Mouse (Mus musculus) T-helper 1 cell (primary cell): ENCODE measurements at regions not wholly inside any gene's neighbourhood (a gene's known extent, or its start where the extent isn't known, plus 50 kb on each side); places are given as distances from the start of the nearest gene placed in this dataset.

Experiments
- in situ Hi-C: fragments of 300-600 bp; cut with MboI, MseI; formaldehyde crosslinking; loops from one replicate; pipeline ENCODE4 v1.15.1; 2025; ENCODE audit warnings: high pct_unique_total_duplicates

DNA sequence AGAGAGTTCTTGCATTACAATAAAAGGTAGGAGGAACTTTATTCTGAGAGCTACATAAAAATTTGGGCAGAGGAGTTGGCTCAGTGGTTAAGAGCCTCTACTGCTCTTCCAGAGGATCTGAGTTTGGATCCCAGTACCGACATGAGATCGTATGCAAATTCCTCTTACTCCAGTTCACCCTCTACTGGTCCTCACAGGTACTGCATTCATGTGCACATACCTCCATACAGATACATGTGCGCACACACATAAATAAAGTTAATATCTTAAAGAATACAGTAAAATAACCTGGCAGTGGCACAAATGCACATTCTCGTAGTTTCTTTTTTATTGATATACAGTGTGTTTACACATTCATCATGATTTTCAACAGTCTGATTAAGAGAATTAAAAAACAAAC lies 232.4 kb downstream of the Vps13c start:
- in situ Hi-C loops: no loop called here

DNA sequence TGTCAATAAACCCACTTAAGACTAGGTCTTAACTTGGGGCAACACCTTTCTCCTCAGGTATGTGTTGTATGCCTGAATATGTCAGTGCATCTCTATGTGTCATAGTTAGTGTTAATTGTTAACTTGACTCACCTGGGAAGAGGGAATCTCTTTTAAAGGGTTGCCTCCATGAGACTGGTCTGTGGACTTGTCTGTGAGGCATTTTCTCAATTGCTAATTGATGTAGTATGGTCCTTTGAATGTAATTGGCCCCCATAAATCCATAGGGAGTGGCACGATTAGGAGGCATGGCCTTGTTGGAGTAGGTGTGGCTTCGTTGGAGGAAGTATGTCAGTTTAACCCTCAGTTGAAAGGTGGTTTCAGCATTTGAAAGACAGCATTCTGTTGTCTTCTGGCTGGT lies 237.1 kb downstream of the Vps13c start:
- in situ Hi-C loops: no loop called here

DNA sequence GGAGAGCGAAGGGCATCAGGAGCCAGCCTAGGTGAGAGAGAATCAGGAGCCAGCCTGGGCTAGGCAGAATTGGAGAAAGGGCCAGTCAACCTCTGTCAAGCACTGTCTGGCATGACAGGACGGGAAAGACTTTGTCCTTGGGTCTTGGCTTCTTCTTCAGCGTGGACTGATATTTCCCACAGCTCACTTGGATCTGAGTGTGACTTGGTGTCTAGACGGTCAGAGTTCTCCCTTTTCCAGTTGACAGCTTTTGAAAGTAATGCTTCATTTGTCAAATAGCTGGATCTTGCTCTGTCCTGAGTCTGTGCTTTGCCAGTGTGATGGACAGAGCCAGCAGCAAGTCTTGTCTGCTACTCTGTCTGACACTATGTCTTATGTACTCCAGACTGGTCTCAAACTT lies 243.1 kb downstream of the Vps13c start:
- in situ Hi-C loops: no loop called here

DNA sequence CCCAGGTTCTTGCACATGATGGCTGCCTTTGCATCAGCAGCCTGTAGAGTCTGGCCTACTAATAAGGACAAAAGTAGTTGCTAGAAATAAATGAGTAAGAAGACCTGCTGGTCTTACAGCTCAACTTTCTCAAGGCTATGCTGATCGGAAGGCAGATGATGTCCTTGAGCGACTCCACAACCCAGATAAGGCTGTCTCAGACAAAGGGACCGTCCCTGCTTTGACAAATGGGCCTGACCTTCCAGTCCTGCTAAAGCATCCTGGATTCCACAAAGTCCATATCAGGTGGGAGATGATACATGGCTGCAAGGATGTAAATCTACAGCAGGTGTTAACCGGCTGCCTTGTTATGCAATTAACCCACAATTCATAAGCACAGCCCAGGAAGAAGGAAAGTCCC lies 244.8 kb downstream of the Vps13c start:
- in situ Hi-C loops: no loop called here

DNA sequence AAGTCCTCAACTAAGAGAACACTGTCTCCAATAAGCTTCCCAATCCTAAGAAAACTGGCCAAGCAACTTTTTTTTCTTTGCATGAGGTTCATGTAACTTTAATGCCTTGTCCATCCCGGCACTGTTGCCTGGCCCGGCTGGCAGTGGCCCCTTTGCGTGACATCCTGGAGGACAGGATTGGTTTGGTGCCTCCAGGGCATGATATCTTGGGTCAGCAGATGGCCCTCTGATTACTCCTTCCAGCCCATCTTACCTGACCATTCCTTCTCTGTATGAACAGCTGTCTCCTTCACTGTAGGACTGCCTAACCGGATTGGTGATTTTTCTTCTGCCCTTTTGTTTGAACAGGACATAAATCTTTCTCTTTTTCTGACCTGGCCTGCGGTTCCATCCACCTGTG lies 254.4 kb downstream of the Vps13c start:
- in situ Hi-C loops: no loop called here

DNA sequence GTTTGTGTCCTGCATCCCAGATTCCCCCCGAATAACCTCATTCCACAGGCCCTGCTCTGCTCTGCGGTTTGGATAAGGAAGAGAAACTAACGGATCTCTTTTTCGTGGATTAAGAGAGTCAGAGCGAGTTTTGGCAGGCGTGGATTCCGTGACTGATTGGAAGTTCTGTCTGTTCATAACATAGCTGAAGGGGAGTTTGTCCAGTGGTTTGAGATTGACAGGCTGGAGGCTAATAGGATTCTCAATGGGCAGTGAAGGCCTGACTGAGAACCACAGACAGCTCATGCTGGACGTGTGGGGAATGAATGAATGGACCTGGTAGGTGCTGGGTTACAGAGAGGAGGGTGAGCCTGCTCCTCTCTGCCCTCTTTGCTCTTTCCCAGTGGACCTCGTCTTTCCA lies 269.6 kb downstream of the Vps13c start:
- in situ Hi-C loops: no loop called here

DNA sequence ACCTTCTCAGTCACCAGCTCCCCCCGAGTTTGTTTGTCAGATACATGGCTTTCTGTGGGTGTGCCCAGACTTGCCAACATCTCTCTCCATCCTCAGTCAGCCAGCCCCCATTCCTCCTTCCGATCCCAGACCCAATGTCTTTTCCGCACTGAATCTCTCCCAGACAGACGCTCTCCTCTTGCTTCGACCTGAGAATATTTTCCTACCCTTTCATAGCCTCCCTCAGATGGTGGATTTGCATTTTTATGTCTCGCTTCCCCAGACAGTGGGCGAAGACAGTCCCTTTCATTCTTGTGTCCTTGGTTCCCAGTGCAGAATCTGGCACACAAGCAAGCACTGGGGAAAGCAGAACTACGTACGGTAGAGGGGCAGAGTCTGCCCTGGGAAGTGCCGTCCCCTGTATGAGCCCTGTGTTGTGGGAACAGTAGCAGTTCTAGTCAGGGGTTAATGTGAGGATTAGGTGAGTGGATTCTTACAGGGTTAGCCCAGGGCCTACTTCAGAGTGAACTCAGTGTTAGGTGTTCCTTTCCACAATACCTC lies 275.0 kb downstream of the Vps13c start:
- in situ Hi-C loops: no loop called here

DNA sequence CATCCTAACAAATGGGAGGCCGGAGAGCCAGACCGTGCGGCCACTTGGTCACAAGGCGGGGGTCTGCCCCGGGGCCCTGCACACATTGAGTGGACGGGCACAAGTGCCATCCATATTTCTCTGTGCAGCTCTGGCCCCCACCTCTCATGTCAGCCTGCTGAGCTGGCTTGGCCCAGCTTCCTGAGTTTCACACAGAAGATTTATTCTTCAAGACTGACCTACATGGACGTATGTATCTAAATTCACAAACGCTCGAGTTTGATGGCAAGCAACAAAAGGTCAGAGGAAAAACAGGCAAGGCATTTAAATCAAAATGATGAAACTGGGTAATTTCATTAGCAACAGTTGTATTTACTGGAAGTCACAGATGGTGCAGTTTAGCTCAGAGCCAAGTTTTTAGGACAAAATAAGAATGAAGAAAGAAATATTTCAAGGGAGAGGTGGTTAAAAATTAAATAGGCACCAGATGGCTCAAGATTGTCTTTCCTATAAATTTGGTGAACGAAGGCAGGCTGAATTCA lies 276.1 kb downstream of the Vps13c start:
- in situ Hi-C loops: no loop called here

DNA sequence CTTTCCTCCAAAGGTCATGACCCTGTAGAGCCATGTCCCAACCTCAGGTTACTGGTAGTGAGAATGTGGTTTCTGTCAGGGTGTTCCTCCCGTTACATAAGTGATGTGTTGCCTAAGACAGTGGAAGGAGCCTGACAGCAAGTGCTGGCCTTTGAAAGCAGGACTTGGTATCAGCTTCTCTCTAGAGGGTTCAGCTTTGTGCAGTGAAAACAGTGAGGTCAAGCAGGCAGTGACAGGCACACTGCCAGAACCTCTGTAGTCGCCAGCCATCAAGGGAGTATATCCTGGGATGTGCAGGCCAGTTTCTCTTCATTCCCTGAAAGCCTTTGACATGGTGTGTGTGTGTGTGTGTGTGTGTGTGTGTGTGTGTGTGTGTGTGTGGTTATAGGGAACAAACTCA lies 278.1 kb downstream of the Vps13c start:
- in situ Hi-C loops: no loop called here

DNA sequence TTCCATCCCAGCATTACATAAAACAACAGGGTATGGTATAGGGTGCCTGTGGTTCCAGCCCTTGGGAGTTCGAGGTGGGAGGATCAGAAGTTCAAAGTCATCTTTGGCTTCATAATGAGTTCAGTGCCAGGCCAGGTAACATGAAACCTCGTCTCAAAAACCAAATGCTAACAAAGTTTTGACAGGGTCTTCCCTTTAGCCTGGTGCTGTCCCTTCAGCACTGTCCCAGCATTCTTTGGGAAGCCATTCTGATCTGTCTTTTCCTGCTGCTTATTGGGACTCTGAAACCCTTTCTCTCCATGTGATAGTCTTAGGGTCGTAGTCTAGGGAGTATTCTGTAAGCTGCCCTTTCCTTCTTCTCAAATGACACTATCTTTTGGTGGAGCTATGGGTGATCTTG lies 282.1 kb downstream of the Vps13c start:
- in situ Hi-C loops: no loop called here

DNA sequence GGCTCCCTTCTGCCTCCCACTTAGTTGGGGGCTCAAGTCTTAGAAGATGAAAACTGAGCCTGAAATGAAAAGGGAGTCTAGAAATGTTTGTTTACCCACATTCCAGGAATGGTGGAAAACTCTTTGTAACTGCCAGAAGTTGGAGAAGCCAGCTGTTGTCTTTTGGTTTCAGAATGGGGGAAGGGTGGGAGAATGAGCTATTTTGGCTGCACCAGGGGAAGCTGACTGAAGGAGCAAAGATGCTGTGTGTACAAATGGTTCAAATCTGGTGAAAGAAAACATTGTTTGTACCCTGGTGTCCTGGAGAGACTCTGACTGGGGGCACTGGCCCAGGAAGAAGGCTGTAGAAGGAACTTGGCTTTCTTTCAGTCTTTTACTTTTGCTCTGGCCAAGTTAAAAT lies 291.1 kb downstream of the Vps13c start:
- in situ Hi-C loops: no loop called here

DNA sequence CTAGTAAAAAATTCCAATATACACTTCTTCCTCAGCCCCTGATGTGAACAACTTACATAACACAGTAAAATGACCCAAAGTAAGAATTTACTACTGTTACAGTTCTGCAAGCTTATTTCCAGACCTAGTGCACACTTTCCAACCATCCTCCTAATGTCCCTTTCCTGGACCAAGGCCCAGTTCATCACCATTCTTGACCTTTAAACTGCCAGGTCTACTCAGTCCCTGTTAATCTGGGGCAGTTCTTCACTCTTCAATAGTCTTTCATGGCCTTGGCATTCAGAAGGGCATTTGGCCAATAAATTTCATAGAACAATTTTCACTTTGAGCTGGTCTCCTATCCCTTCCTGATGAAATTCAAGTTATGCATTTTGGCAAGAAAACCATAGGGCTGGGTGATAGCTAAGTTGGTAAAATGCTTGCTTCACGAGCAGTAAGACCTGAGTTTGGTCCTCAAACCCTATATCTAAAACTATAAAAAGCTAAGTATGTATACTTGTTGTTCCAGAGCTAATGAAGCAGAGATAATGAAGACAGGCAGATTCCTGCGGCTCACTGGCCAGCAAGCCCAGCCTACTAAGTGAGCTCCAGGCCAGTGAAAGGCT lies 295.4 kb downstream of the Vps13c start:
- in situ Hi-C loops: no loop called here

DNA sequence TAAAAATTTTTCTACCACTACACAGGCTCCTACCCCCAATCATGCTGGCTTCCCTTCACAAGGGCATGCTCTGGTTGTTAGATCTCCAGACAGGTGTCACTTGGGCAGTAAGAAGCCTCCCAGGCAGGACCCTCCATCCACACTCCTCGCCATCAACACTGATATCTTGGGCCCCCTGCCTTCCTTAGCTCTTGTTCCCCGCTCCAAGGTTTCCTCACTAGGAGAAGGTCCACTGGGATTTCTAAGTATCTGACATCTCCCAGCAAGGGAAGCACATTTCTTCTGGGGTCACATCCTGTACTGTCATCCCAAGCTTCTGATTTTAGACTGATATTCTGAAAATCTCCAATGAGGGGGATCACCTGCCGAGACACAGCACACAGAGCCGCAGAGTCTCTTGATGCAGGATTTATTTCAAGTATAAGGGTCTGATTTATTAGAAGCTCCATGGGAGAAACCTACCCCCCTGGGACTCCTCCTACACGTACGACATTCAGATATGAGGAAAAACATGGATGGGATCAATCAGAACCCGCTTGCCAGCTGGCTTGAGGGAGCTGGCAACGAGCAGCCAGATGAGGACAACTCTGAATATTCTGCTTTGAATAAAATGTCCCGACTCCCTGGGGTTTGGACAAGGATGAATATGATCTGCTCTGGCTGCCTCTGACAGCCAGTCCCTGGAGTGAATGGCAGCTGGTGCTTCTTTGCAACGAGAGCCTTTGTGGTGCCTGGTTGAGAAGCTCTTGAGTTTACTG lies 322.8 kb downstream of the Vps13c start:
- in situ Hi-C loops: no loop called here

DNA sequence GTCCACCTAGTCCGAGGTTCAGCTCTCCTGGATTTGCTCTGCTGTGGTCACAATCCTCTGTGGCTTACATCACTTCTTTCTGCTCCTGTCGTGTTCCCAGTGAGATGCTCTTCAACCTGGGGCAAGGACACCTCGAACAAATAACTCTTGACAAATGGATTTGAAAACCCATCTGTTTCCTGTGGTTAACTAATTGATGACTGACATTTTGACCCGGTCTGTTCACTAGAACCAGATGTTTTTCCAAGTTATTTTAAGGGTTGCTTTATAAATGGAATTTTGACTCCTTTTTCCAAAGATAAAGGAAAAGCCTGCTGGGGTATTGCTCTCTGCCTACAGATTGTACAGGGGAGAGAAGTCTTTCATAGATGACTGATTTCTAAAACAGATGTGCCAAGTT lies 326.4 kb downstream of the Vps13c start:
- in situ Hi-C loops: no loop called here

DNA sequence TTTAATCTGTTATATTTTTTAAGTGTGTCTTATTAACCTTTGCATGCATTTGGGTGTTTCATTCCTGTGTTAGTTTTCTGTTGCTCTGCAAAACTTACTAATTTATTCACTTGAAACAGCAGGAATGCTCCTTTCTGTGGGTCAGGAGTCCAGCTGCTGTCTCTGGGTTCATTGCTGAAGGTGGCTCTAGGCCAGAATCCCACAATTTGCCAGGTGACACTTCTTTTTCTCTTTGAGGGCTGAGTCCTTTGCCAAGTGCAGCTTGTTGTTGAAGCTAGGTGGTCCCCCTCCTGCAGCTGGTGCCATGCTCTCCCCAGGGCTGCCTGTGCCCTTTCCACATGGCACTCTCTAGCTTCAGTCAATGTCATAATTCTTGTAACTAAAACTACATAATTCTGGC lies 348.7 kb downstream of the Vps13c start:
- in situ Hi-C loops: no loop called here

DNA sequence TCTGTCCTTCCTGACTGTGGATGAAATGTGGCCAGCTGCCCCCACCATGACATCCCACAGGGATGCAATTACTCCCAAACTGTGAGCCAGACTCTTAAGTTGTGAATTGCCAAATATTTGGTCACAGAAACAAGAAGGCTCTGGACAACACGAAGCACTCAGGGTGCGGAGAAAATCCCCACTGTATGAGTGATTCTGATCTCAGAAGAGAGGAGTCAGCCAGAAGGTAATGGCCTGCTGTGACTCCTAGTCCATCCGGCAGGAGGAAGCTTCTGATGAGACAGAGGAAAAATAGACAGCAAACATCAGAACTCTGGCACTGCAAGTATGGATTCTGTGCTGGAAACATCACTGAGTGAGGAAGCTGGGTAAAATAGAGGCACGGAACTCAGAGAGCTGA lies 359.6 kb downstream of the Vps13c start:
- in situ Hi-C loops: no loop called here

DNA sequence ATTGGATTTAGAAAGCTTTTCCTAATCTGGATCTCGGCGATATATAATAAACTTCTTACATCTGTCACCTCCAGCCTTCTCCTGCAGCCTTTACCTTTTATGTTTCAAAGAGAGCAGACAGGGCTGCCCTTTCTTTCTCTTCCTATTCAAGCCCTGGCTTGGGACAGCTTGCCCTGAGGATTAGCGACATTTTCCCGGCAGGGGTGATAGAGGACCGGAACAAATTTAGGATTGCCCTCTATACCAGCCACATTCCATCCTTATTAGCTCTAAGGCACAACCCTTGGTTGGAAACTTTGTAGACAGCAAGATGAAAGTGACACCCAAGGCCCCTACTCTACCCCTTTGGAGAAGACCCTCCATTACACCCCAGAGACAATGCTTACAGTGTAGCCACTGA lies 360.8 kb downstream of the Vps13c start:
- in situ Hi-C loops: no loop called here

DNA sequence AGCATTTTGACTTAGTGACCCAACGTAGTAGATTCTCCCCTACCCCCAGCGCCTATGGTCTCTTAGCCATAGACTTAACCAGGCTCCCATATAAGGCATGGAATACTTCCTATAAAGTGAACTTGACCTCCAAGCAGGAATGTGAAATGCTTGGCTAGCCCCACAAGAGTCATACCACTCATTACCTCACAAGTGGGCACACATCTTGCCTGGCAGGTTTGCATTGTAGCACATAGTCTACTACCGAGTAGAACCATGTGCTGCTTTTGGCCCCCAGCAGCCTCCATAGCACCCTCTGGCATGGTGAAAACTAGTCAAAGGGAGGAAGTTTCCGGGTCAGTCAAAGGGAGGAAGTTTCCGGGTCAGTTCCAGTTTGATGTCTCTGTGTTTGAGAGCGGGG lies 385.5 kb downstream of the Vps13c start:
- in situ Hi-C loops: no loop called here

DNA sequence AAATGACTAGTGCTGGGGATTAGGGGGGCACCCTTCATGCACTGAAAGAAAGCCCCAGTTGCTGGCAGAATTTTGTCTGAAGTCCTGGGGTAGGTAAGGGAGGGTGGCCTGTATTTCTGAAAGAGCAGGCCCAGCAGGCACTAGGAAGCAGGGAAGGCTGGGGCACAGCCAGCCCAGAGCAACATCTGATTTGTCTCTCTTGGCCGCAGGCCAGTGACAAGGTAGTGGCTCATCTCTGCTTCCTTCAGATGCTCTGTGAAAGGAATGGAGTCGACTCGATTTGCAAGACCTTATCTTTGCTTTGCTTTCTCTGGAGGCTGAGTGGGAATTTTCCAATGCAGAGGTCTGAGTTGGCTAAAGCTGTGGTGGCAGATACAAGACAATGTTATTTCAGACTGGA lies 390.9 kb downstream of the Vps13c start:
- in situ Hi-C loops: no loop called here

DNA sequence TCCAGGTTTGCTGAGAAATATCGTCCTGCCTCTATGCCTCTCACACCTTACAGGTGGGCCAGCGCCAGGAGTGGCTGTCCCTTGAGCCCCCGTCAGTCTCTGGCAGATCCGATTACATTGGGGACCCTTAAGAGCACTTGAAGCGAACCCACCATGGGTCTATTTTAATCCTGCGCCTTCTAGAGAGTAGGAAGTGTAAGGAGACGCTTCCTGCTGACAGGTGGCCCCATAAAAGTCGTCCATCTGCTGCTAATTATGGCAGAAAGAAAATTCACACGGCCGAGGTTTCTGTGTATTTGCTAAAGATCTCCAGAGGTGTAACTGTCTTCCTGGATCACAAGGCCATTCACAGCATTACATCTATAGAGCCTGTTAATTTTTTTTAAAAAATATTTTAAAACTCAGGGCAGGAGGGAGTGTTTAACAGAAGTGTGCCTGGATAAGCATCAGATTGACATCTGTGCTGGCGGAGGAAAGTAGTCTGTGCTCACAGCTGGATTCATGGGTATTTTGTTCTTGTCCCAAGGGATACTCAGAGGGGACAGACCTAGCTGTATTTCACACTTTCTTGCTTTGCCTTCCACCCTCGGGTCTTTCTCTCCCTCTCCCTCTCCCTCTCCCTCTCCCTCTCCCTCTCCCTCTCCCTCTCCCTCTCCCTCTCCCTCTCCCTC lies 394.9 kb downstream of the Vps13c start:
- in situ Hi-C loops: no loop called here

DNA sequence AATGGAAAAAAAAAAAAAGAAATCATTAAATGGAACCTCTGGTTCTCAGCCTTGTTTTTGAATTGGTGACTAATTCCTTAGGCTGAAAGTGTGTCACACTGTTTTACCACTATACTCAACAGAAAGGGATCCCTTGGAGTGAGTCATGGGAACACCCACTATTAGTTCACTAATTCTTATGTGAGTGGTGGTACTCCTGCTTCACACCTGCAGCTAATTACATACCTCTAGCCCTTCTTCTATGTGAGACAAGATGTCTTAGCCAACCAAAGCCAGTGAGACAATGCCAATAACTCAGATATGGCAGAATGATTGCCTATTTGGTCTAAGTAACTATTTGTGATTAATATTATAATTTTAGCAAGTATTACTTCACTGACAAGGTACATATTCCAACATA lies 398.9 kb downstream of the Vps13c start:
- in situ Hi-C loops: no loop called here

DNA sequence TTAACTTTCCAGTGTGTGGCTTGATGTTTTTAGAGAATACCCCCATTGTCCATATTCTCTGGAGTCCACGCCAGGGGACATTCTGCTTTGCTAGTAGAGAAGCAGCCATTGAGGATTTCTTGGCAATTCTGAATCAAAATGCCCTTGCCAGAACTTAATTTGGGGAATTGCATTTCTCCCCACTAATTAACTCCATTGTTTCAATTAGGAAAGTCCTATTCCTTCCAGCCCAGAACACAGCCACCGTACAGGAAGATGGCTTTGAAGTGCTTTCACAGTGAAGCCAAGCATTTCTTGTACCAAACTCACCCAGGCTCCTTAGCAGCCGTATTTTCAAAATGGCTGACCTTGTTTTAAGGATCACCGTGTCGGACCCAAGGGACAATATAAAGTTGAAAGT lies 399.4 kb downstream of the Vps13c start:
- in situ Hi-C loops: no loop called here

DNA sequence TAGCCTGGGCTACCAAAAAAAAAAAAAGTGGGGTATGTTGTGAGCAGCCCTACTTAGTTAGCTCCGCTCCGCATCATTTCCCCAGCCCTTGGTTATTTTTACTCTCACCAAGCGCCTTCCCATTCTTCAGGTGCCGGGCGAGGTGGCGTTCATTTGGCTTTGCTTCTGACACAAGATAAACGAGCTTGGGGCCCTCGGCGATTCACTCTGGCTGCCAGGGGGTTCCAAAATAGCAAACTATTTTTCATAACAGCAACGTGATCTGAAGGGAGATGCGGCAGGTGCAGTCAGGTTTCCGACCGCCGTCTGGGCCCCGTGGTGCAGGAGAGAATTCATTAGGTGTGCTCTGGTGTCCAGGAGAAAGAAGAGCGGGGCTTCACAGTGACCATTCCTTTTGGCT lies 403.6 kb upstream of the Rora start:
- in situ Hi-C loops: no loop called here
